Mouse (Mus musculus): ENCODE measurements at regions not wholly inside any gene's neighbourhood (a gene's known extent, or its start where the extent isn't known, plus 50 kb on each side); places are given as distances from the start of the nearest gene placed in this dataset.

- no peak for DNase-seq
Measured at GRCm38 (mm10) chr5:96931576-96932152, 65.8 kb upstream of the Bmp2k start.

DNA sequence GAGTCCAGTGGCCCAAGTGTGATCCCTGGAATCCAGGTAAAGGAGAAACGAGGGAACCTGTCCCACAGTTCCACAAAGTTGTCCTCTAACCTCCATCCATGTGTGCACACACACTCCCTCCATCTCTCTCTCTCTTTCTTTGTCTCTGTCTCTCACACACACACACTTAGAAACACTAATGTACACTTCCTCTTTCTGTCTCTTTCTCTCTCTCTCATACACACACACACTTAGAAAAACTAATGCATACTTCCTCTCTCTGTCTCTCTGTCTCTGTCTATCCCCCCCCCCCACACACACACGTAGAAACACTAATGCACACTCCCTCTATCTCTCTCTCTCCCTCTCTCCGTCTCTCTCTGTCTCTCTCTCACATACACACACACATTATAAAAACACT is 61.2 kb upstream of the Bmp2k start:
- DNase-seq = no peak

- no peak for DNase-seq
Measured at GRCm38 (mm10) chr5:96938718-96939117, 58.8 kb upstream of the Bmp2k start.

- no peak for DNase-seq
Measured at GRCm38 (mm10) chr5:96939273-96939672, 58.2 kb upstream of the Bmp2k start.

DNA sequence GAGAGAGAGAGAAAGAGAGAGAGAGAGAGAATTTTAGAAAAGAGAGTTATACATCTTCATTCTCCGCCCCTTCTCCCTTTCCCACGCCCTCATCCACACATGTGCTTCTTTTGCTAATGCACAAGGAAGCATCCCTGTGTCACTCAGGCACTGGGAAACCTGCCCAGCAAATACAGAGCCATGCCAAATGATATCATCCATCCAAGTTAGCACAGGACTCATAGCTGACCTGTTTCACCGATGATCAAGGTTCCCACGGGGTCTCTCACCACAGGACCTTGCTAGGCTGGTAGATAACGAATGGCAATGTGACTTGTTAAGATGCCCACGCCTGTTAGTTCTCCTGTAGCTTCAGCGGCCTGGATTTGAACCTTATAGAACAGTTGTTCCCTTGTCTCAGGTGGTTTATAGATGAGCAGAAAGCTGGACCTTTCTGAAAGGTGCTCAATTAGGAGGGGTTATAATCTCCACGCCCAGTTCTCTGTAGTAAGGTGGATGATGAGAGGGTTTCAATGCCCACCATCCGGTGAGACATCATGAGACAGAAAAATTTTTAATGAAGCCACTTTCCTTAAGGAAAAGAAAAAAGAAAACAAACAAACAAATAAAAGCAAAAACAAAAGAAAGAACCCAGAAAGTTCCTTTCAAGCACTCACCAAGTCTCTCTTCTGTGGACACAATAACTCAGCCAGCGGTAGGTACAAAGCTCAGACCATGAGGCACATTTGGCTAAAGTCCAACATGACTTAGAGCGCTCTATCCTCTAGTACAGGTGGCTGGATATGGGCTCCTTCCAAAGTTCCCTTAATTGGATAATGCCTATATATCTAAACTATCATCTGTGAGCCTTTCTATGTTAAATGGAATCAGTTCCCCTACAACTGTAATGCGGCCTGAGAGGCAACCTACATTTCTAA is 57.1 kb upstream of the Bmp2k start:
- DNase-seq = no peak

DNA sequence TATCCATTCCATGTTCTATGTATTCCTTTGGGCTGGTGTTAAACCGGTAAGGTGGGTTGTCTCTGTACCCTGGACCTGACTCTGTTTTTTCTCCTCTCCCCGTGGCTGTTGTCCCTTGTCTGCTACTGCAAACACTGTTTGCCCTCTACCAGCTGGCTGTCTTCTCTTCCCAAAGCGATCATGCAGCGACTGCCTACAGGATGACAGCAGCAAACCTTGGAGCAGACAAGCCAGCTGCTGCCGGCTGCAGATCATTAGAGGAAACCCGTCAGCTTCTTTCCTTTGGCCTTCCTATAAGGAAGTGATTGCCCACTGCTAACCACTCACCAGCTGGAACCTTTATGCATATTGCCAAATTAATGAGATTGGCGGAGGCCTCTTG is 56.4 kb upstream of the Bmp2k start:
- no peak for DNase-seq

DNA sequence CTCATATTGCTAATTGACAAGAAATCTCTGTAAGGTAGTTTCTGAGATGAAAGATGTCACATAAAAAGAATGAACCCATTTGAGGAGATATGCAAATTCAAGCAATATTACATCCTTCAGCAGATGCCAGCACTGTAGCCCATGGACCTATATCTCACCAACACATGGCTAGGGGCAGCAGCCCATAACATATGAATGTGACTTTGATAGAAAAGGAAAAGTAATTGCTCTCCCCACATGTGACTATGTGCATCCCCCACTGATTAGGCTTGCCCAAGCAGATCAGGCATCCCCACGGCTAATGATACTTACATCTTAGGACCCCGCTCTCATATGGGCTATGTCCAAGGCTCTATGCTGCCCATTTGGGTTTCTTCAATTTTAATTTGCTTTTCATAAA is 56.0 kb upstream of the Bmp2k start:
- DNase-seq = no peak
